Mouse (Mus musculus): ENCODE results near the gene Vamp9. TPM values are rescaled to one million over a fixed set of nuclear protein-coding genes. Genes with fewer than 3 reads are reported as not detected.

Vamp9 gene
- polyA plus RNA-seq, 1 experiment: not detected

DNA sequence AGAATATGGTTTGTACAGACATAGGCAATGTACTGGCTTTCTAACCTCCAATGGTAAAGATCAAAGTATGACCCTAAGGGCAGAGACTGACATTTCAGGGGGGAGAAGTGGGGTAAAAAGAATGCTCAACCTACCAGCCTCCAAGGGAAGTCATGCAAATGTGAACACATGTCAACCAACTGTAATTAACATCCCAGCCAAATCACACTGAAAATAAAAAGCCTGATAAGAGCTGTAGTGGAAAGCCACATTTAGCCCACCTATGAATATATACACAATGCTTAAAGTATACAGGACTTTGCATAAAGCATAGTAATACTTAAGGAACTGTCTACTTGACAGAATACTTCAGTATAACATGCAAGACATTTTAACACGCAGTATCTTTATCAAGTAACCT lies 69.7 kb downstream of the Vamp9 start:
- no peak overlapping the region for H3K27ac ChIP-seq (ENCODE audit: insufficient read depth, low read length)
- H3K4me1 ChIP-seq (ENCODE audit: control insufficient read depth, insufficient read depth, low read length): peaks cover 9% of the 10 kb centered on the region
- H3K4me3 ChIP-seq (ENCODE audit: insufficient read depth, low read length): peak overlapping the region; percentile 36; the same call in 1 of the 2 replicates
- no peak for TF ChIP-seq POLR2A (IDR thresholded peaks at IDR 0.05; ENCODE audit: low read depth, low read length)
- no peak for TF ChIP-seq CTCF (IDR thresholded peaks at IDR 0.05; ENCODE audit: borderline replicate concordance, insufficient read depth, low read length)

DNA sequence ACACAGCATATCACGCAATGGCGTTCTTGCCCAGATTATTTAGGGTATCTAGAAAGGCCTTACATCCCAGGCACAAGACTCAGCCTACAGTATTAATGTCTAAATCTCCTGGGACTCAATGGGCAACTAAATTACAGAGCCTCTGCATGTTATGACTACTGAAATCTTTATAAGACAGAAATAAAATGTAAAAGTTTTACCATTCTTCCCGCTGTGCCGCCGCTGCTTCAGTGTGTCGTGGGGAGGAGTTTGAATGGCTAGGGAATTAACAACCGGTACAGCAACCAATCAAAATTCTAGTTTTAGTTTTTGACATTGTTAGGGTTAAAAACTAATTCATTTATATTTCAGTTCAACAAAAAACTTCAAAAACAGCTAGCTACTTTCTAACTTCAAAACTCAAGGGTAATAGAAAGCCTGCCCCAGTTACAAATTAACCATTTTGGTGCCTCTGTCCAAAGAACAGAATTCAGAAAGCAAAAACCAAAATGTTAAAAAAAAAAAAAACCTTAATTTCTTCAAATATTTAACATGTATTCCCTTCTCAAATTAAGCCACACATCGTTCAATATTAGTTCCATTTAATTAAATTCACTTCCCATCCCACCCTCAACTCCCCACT lies 70.4 kb downstream of the Vamp9 start:
- H3K27ac ChIP-seq (ENCODE audit: insufficient read depth, low read length): no peak overlapping the region
- H3K4me1 ChIP-seq (ENCODE audit: control insufficient read depth, insufficient read depth, low read length): peaks cover 9% of the 10 kb centered on the region
- no peak for TF ChIP-seq POLR2A (IDR thresholded peaks at IDR 0.05; ENCODE audit: low read depth, low read length)
- TF ChIP-seq CTCF (IDR thresholded peaks at IDR 0.05; ENCODE audit: borderline replicate concordance, insufficient read depth, low read length): no peak
- peak overlapping the region; percentile 96 for H3K4me3 ChIP-seq (ENCODE audit: insufficient read depth, low read length)

DNA sequence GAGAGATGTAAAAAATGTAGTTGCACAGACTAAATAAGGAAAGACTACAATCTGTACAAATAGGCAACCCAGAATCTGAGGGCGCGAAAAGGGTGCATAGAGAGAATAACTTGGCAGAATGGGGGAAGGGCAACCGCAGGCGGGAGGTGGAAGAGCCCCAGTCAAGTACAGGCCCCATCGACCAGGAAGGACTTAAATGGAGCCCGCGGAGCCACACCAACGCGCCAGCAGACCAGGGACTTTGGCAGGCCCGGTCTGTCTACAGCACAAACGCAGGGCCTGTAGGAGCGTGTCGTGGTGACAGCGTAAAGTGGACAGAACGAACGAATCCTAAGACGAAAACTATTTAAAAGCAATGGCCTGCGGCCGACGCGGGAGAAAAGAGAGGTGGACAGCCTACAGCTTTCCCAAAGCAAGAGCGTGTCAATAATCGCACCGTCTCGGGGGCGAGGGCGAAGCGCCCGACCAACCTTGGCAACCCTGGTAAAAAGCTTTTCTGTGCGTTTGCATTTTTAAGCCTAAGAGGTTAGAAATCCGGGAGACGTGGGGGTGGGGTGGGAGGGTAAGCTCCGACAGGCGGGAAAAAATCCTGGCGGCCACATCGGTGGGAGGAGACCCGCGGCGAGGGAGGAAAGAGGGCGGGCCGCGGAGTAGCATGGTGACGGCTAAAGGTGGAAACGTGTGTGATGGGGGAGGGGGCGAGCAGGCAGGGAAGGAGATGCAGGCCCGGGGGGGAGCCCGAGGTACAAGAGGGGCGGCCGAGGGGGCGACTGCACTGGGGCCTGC lies 71.7 kb downstream of the Vamp9 start:
- peak overlapping the region; percentile 3; the same call in 1 of the 2 replicates for H3K27ac ChIP-seq (ENCODE audit: insufficient read depth, low read length)
- peaks cover 9% of the 10 kb centered on the region for H3K4me1 ChIP-seq (ENCODE audit: control insufficient read depth, insufficient read depth, low read length)
- no peak for TF ChIP-seq CTCF (IDR thresholded peaks at IDR 0.05; ENCODE audit: borderline replicate concordance, insufficient read depth, low read length)
- peak; percentile 37; the same call in 1 of the 2 replicates for TF ChIP-seq POLR2A (IDR thresholded peaks at IDR 0.05; ENCODE audit: low read depth, low read length)
- H3K4me3 ChIP-seq (ENCODE audit: insufficient read depth, low read length): peak overlapping the region; percentile 96

DNA sequence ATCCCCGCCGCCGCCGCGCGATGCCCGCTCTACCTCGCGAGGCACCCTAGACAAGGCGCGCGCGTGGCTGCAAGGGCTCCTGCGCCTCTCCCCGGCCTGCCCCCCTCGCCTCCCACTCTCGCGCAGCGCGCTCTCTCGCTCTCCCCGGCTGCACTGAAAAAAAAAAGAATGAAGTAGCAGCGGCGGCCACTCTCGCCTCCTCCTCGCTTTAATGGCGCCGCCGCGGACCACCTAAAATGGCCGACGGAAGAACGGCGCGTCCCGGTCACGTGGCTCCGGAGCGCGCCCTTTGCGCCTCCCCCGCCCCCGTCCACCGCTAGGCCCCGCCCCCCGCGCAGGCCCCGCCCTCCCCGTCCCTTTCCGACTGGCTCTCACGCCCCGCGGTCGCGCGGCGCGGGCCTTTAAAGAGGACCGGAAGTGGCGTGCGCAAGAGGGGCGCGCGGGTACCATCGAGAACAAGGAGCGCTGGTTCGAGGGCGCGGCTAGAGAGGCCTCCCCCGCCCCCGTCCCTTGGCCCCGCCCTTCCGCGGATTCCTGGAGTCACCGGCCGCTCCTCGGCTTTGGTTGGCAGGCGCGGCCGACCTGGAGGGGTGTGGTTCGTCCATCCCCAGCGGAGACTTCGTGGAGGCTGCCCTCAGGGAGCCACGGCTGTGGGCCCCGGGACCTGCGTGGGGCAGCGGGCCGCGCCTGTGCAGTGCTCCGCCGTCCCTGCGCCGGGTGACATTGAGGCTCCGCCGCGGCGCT lies 72.8 kb downstream of the Vamp9 start, which contains the start of the genes Hnrnpd and 4930524J08Rik:
Hnrnpd (minus strand) TSS at position 240 of the 744 bp plus-strand sequence.
4930524J08Rik (plus strand) TSS at position 363 of the 744 bp plus-strand sequence.
- peak within 1 kb of the TSS; percentile 97 for H3K27ac ChIP-seq (ENCODE audit: insufficient read depth, low read length)
- TF ChIP-seq CTCF (IDR thresholded peaks at IDR 0.05; ENCODE audit: borderline replicate concordance, insufficient read depth, low read length) (no peak), POLR2A (IDR thresholded peaks at IDR 0.05; ENCODE audit: low read depth, low read length) (peak; percentile 85)
- peaks cover 7% of the 10 kb centered on the region for H3K4me1 ChIP-seq (ENCODE audit: control insufficient read depth, insufficient read depth, low read length)
- peak within 1 kb of the TSS; percentile 96 for H3K4me3 ChIP-seq (ENCODE audit: insufficient read depth, low read length)

DNA sequence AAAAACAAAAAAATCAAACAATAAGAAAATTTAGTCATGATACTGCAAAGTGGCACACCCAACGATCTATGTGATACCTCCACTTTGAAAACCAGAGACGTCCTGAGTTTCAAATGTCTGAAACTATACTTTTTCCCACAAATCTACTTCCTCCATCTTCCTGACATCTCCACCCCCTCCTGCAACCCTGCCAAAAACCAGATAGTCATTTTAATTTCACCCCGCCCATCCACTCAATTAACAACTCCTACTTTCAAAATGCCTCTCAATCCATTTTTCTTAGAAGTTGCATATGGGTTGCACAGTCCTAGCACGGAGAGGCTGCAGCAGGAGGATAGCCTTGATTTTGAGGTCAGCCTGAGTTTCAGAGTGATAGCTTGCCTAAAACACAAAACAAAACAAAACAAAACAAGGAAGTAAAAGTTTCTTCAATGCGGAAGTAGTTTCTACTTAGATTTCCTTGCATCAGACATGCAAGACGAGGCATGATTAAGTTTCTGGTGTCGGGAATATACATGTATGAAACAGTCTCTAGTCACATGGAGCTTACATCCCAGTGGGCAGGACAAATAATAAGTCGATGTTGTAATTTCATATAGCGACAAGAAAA lies 77.5 kb downstream of the Vamp9 start:
- no peak for TF ChIP-seq POLR2A (IDR thresholded peaks at IDR 0.05; ENCODE audit: low read depth, low read length)
- no peak for TF ChIP-seq CTCF (IDR thresholded peaks at IDR 0.05; ENCODE audit: borderline replicate concordance, insufficient read depth, low read length)
- H3K4me3 ChIP-seq (ENCODE audit: insufficient read depth, low read length): no peak overlapping the region

DNA sequence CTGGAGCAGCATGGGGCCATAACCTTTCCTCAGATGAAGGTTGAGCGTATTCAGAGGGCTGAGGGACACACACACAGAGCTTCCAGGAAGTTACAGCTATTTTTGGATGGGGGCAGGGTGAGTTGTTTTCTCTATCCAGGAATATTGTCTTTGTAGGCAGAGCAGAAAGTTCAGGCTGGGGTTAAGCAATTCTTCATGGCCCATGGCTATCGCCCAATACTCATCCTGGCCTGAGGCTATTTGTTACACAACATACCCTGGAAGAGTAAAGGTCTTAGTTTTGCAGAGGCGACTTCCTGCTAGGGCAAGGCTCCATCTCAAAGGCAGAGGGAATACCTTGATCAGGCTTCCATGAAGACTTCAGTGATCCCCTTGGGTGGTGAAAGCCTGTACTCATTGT lies 88.1 kb downstream of the Vamp9 start:
- Histone ChIP-seq H3K27ac (ENCODE audit: insufficient read depth, low read length) (no peak overlapping the region), H3K4me3 (ENCODE audit: insufficient read depth, low read length) (no peak overlapping the region), H3K4me1 (ENCODE audit: control insufficient read depth, insufficient read depth, low read length) (no peaks in the 10 kb centered on the region)
- TF ChIP-seq POLR2A (IDR thresholded peaks at IDR 0.05; ENCODE audit: low read depth, low read length): no peak
- no peak for TF ChIP-seq CTCF (IDR thresholded peaks at IDR 0.05; ENCODE audit: borderline replicate concordance, insufficient read depth, low read length)

More for the DNA sequence above, 77.5 kb downstream of the Vamp9 start:
- no peaks in the 10 kb centered on the region for H3K4me1 ChIP-seq (ENCODE audit: control insufficient read depth, insufficient read depth, low read length)
- no peak overlapping the region for H3K27ac ChIP-seq (ENCODE audit: insufficient read depth, low read length)

DNA sequence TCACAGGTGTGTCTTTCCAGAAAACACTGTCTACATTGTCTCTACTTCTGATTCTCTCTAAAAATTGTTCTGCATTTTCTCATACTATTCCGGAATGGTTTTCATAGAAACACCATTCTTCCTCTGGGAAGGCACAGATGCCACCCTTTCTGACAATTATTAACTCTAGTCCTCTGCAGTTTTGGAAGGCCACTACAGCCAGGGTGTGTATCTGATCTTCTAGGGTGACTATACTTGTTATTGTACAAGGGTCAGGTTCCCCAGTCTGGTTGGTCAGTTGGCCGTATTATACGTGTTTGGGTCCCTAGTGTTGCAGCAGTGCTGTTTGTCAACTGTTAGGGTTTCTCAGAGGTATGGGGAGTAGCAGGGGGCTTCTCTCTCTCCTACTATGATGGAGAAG lies 88.6 kb downstream of the Vamp9 start:
- TF ChIP-seq POLR2A (IDR thresholded peaks at IDR 0.05; ENCODE audit: low read depth, low read length) (no peak), CTCF (IDR thresholded peaks at IDR 0.05; ENCODE audit: borderline replicate concordance, insufficient read depth, low read length) (no peak)
- H3K4me3 ChIP-seq (ENCODE audit: insufficient read depth, low read length): no peak overlapping the region
- no peaks in the 10 kb centered on the region for H3K4me1 ChIP-seq (ENCODE audit: control insufficient read depth, insufficient read depth, low read length)
- no peak overlapping the region for H3K27ac ChIP-seq (ENCODE audit: insufficient read depth, low read length)

DNA sequence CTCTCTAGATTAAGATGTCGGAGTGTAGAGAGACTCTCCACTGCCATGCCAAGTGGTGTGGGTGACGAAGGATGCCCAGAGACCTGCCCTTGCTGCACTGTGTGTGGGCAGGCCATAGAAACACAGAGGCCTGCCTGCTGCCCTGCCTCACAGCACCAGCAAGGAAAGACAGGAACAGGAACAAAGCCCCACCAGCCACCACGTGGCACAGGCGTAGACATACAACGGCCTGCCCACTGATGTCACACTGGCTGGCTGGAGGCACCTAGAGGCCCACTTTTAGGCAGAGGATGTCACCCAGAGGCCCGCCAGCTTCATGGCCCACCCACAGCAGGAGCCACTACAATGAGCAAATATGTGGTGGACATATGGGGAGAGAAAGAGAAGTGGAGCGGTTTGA lies 94.0 kb downstream of the Vamp9 start:
- Histone ChIP-seq H3K4me3 (ENCODE audit: insufficient read depth, low read length) (no peak overlapping the region), H3K27ac (ENCODE audit: insufficient read depth, low read length) (no peak overlapping the region), H3K4me1 (ENCODE audit: control insufficient read depth, insufficient read depth, low read length) (no peaks in the 10 kb centered on the region)
- TF ChIP-seq POLR2A (IDR thresholded peaks at IDR 0.05; ENCODE audit: low read depth, low read length) (no peak), CTCF (IDR thresholded peaks at IDR 0.05; ENCODE audit: borderline replicate concordance, insufficient read depth, low read length) (no peak)

DNA sequence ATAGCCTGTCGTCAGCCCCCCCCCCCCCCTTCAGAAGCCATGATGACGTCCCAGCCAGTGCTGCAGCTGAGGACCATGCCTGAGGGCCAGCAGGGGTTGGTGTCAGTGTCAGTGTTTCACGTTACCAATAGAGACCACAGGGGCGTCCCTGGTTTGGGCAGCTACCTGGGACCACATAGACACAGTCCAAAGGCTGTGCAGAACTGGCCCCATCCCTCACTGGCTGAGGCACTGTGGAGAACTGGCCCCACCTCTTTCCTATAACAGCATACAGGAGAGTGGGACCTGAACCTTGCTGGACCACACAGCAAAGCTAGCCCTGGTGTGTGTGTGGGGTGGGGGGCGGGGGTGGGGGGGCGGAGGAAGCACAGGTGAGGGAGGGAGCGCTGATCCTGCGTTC lies 94.4 kb downstream of the Vamp9 start:
- TF ChIP-seq POLR2A (IDR thresholded peaks at IDR 0.05; ENCODE audit: low read depth, low read length) (no peak), CTCF (IDR thresholded peaks at IDR 0.05; ENCODE audit: borderline replicate concordance, insufficient read depth, low read length) (no peak)
- Histone ChIP-seq H3K4me3 (ENCODE audit: insufficient read depth, low read length) (no peak overlapping the region), H3K4me1 (ENCODE audit: control insufficient read depth, insufficient read depth, low read length) (no peaks in the 10 kb centered on the region), H3K27ac (ENCODE audit: insufficient read depth, low read length) (no peak overlapping the region)

Other genes starting within 250 kb of the Vamp9 start
- gene Rasgef1b, start 177.2 kb upstream of the Vamp9 start, polyA plus RNA-seq (2011; ENCODE audit: insufficient read length, low read depth, missing spikeins): 1.3 and 2.1 TPM in 2 replicates
- 295 and 380 TPM in 2 replicates for gene Hnrnpd, start 72.7 kb downstream of the Vamp9 start, polyA plus RNA-seq (2011; ENCODE audit: insufficient read length, low read depth, missing spikeins)
- 2.4 and 2.5 TPM in 2 replicates for gene 4930524J08Rik, start 72.8 kb downstream of the Vamp9 start, polyA plus RNA-seq (2011; ENCODE audit: insufficient read length, low read depth, missing spikeins)
- 155 and 231 TPM in 2 replicates for gene Hnrnpdl, start 133.4 kb downstream of the Vamp9 start, polyA plus RNA-seq (2011; ENCODE audit: insufficient read length, low read depth, missing spikeins)
- gene Enoph1, start 133.7 kb downstream of the Vamp9 start, polyA plus RNA-seq (2011; ENCODE audit: insufficient read length, low read depth, missing spikeins): 20.1 and 23.7 TPM in 2 replicates

Measured in embryonic fibroblast, embryonic 13.5 days (primary cell).